Mouse (Mus musculus): ENCODE results near the gene Aoc3. TPM values are rescaled to one million over a fixed set of nuclear protein-coding genes. Genes with fewer than 3 reads are reported as not detected.

The Aoc3 gene
- polyA plus RNA-seq, 1 experiment from 2014 or later = 1.4 TPM

DNA sequence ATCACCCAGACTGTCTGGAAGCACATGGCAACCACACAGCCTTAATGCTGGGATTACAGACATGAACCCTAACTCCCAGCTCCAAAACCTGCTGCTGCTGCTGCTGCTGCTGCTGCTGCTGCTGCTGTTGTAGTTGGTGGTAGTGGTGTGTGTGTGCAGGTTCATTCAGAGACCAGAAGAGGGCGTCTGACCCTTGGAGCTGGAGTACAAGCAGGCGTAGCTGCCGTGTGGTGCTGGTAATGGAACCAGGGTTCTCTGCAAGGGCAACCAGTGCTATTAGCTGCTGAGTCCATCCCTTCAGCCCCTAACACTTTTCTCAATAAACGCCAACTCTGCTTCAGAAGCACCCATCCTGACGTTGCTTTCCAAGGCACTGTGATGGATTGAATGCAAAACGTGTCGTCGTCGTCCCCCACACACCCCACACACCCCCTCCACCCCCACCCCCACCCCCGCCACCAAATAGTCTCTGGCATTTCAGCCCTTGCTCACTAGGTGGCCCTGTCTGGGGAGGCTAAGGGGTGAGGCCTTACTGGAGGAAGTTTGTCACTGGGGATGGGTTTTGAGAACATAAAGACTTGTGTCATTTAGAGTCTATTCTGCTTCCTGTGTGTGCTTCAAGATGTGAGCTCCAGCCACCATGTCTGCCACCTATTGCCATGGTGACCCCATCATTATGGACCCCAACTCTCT lies 16.8 kb downstream of the Aoc3 start:
- Histone ChIP-seq H3K4me3 (ENCODE audit: control insufficient read depth in 1 of 2, insufficient read depth in 1 of 2, low read depth in 1 of 2, low read length in 2 of 2) (no peak overlapping the region), H3K27me3 (ENCODE audit: control insufficient read depth, insufficient read depth, low read length) (no peaks in the 10 kb centered on the region), H3K36me3 (ENCODE audit: control insufficient read depth, insufficient read depth, low read length) (no peaks in the 10 kb centered on the region), H3K4me1 (ENCODE audit: control insufficient read depth in 2 of 2, insufficient read depth in 2 of 2, low read length in 2 of 2) (peaks cover 0 to 2% of the 10 kb centered on the region in 2 experiments; a peak in 1 of 4 replicates), H3K9ac (ENCODE audit: low read length) (no peak overlapping the region), H3K9me3 (ENCODE audit: control insufficient read depth, low read length) (peaks cover 3% of the 10 kb centered on the region; the same call in 1 of the 2 replicates), H3K4me2 (ENCODE audit: low read length) (no peak overlapping the region), H3K27ac (replicated peaks in 1 of 2; ENCODE audit: control insufficient read depth in 1 of 2, insufficient read depth in 1 of 2, low read depth in 2 of 2, low read length in 2 of 2) (no peak overlapping the region)
- WGBS = 68% methylated on average over 10 of the region's 10 CpGs
- no peak for ATAC-seq (ENCODE audit: insufficient number of reproducible peaks, insufficient read depth, low FRiP score, low read depth)

DNA sequence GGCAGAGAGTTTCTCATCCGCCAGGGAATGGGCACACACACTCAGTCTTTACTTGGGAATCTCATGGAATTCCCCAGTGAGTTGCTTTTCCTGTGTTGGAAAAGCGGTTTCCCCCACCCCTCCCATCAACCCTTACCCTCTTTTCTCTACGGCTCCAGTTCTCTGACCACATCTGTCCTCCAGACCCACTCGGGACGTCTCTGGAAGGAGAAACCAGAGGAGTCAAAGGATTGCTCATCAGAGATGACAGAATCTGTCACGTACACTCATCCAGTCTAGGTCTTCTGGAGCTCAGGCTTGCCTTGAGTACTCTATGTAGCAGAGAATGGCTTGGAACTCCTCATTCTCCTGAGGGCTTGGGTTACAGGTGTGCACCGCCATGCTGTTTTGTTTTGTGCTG lies 18.4 kb downstream of the Aoc3 start:
- Histone ChIP-seq H3K4me2 (ENCODE audit: low read length) (no peak overlapping the region), H3K9me3 (ENCODE audit: control insufficient read depth, low read length) (peaks cover 3% of the 10 kb centered on the region; the same call in 1 of the 2 replicates), H3K4me1 (ENCODE audit: control insufficient read depth in 2 of 2, insufficient read depth in 2 of 2, low read length in 2 of 2) (0 out of 4 replicates have a peak, but pooled peaks cover 0 to 2% of the 10 kb centered on the region in 2 experiments), H3K27me3 (ENCODE audit: control insufficient read depth, insufficient read depth, low read length) (no peaks in the 10 kb centered on the region), H3K4me3 (ENCODE audit: control insufficient read depth in 1 of 2, insufficient read depth in 1 of 2, low read depth in 1 of 2, low read length in 2 of 2) (no peak overlapping the region), H3K36me3 (ENCODE audit: control insufficient read depth, insufficient read depth, low read length) (no peaks in the 10 kb centered on the region), H3K27ac (replicated peaks in 1 of 2; ENCODE audit: control insufficient read depth in 1 of 2, insufficient read depth in 1 of 2, low read depth in 2 of 2, low read length in 2 of 2) (no peak overlapping the region), H3K9ac (ENCODE audit: low read length) (no peak overlapping the region)
- WGBS = 55% methylated on average over 7 of the region's 7 CpGs
- ATAC-seq (ENCODE audit: insufficient number of reproducible peaks, insufficient read depth, low FRiP score, low read depth) = no peak

- Histone ChIP-seq H3K27me3 (ENCODE audit: control insufficient read depth, insufficient read depth, low read length) (no peaks in the 10 kb centered on the region), H3K4me2 (ENCODE audit: low read length) (no peak overlapping the region), H3K9me3 (ENCODE audit: control insufficient read depth, low read length) (peaks cover 3% of the 10 kb centered on the region; the same call in 1 of the 2 replicates), H3K36me3 (ENCODE audit: control insufficient read depth, insufficient read depth, low read length) (no peaks in the 10 kb centered on the region), H3K4me3 (ENCODE audit: control insufficient read depth in 1 of 2, insufficient read depth in 1 of 2, low read depth in 1 of 2, low read length in 2 of 2) (no peak overlapping the region), H3K9ac (ENCODE audit: low read length) (no peak overlapping the region), H3K4me1 (ENCODE audit: control insufficient read depth in 2 of 2, insufficient read depth in 2 of 2, low read length in 2 of 2) (0 out of 4 replicates have a peak, but pooled peaks cover 0 to 2% of the 10 kb centered on the region in 2 experiments), H3K27ac (replicated peaks in 1 of 2; ENCODE audit: control insufficient read depth in 1 of 2, insufficient read depth in 1 of 2, low read depth in 2 of 2, low read length in 2 of 2) (no peak overlapping the region)
- WGBS = 47% methylated on average over 3 of the region's 3 CpGs
- no peak for ATAC-seq (ENCODE audit: insufficient number of reproducible peaks, insufficient read depth, low FRiP score, low read depth)
Measured at GRCm38 (mm10) chr11:101349216-101349615, 18.8 kb downstream of the Aoc3 start.

GRCm38 (mm10) chr11:101351100-101351720 lies 20.8 kb downstream of the Aoc3 start:
- no peak for ATAC-seq (ENCODE audit: insufficient number of reproducible peaks, insufficient read depth, low FRiP score, low read depth)
- H3K27ac ChIP-seq (replicated peaks in 1 of 2; ENCODE audit: control insufficient read depth in 1 of 2, insufficient read depth in 1 of 2, low read depth in 2 of 2, low read length in 2 of 2) = no peak overlapping the region

DNA sequence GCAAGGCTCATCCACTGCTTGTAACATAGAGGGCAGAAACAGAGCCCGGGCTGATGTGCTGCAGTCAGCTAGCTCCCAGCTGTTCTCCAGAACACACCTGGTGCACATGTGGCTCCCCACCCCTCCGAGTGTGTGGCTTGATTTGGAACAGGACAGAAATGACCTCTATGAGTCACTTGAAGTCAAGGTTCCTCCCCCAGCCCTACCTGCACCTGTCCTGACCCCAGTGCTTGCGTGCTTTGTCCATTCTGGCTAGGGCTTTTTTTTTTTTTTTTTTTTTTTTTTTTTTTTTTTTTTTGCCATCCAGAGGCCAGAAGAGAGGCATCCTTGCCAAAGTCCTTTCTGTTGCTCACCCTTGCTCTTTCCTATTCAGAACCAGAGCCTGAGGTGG lies 21.3 kb downstream of the Aoc3 start:
- H3K9ac ChIP-seq (ENCODE audit: low read length) = no peak overlapping the region
- no peaks in the 10 kb centered on the region for H3K27me3 ChIP-seq (ENCODE audit: control insufficient read depth, insufficient read depth, low read length)
- H3K27ac ChIP-seq (replicated peaks in 1 of 2; ENCODE audit: control insufficient read depth in 1 of 2, insufficient read depth in 1 of 2, low read depth in 2 of 2, low read length in 2 of 2) = no peak overlapping the region
- peaks cover 3% of the 10 kb centered on the region; the same call in 1 of the 2 replicates for H3K9me3 ChIP-seq (ENCODE audit: control insufficient read depth, low read length)
- 0 out of 4 replicates have a peak, but pooled peaks cover 0 to 2% of the 10 kb centered on the region in 2 experiments for H3K4me1 ChIP-seq (ENCODE audit: control insufficient read depth in 2 of 2, insufficient read depth in 2 of 2, low read length in 2 of 2)
- ATAC-seq (ENCODE audit: insufficient number of reproducible peaks, insufficient read depth, low FRiP score, low read depth) = no peak
- H3K36me3 ChIP-seq (ENCODE audit: control insufficient read depth, insufficient read depth, low read length) = no peaks in the 10 kb centered on the region
- no peak overlapping the region for H3K4me3 ChIP-seq (ENCODE audit: control insufficient read depth in 1 of 2, insufficient read depth in 1 of 2, low read depth in 1 of 2, low read length in 2 of 2)
- no peak overlapping the region for H3K4me2 ChIP-seq (ENCODE audit: low read length)
- 66% methylated on average over 3 of the region's 3 CpGs for WGBS

More at GRCm38 (mm10) chr11:101351100-101351720, 20.8 kb downstream of the Aoc3 start:
- H3K4me1 ChIP-seq (ENCODE audit: control insufficient read depth in 2 of 2, insufficient read depth in 2 of 2, low read length in 2 of 2) = 0 out of 4 replicates have a peak, but pooled peaks cover 0 to 2% of the 10 kb centered on the region in 2 experiments
- H3K27me3 ChIP-seq (ENCODE audit: control insufficient read depth, insufficient read depth, low read length) = no peaks in the 10 kb centered on the region
- WGBS = 52% methylated on average over 11 of the region's 11 CpGs
- H3K9ac ChIP-seq (ENCODE audit: low read length) = no peak overlapping the region
- H3K4me3 ChIP-seq (ENCODE audit: control insufficient read depth in 1 of 2, insufficient read depth in 1 of 2, low read depth in 1 of 2, low read length in 2 of 2) = no peak overlapping the region
- peaks cover 3% of the 10 kb centered on the region; the same call in 1 of the 2 replicates for H3K9me3 ChIP-seq (ENCODE audit: control insufficient read depth, low read length)
- no peaks in the 10 kb centered on the region for H3K36me3 ChIP-seq (ENCODE audit: control insufficient read depth, insufficient read depth, low read length)
- no peak overlapping the region for H3K4me2 ChIP-seq (ENCODE audit: low read length)

GRCm38 (mm10) chr11:101353436-101353835 lies 23.0 kb downstream of the Aoc3 start:
- no peak for ATAC-seq (ENCODE audit: insufficient number of reproducible peaks, insufficient read depth, low FRiP score, low read depth)
- Histone ChIP-seq H3K27me3 (ENCODE audit: control insufficient read depth, insufficient read depth, low read length) (no peaks in the 10 kb centered on the region), H3K4me3 (ENCODE audit: control insufficient read depth in 1 of 2, insufficient read depth in 1 of 2, low read depth in 1 of 2, low read length in 2 of 2) (no peak overlapping the region), H3K4me1 (ENCODE audit: control insufficient read depth in 2 of 2, insufficient read depth in 2 of 2, low read length in 2 of 2) (0 out of 4 replicates have a peak, but pooled peaks cover 0 to 2% of the 10 kb centered on the region in 2 experiments), H3K27ac (replicated peaks in 1 of 2; ENCODE audit: control insufficient read depth in 1 of 2, insufficient read depth in 1 of 2, low read depth in 2 of 2, low read length in 2 of 2) (no peak overlapping the region), H3K9me3 (ENCODE audit: control insufficient read depth, low read length) (peaks cover 3% of the 10 kb centered on the region; the same call in 1 of the 2 replicates), H3K9ac (ENCODE audit: low read length) (no peak overlapping the region), H3K4me2 (ENCODE audit: low read length) (no peak overlapping the region), H3K36me3 (ENCODE audit: control insufficient read depth, insufficient read depth, low read length) (no peaks in the 10 kb centered on the region)
- WGBS = 86% methylated on average over 12 of the region's 12 CpGs

- no peak overlapping the region for H3K4me2 ChIP-seq (ENCODE audit: low read length)
- no peak overlapping the region for H3K9ac ChIP-seq (ENCODE audit: low read length)
- peaks cover 0 to 1% of the 10 kb centered on the region in 2 experiments; a peak in 1 of 4 replicates for H3K4me1 ChIP-seq (ENCODE audit: control insufficient read depth in 2 of 2, insufficient read depth in 2 of 2, low read length in 2 of 2)
- no peak overlapping the region for H3K27ac ChIP-seq (replicated peaks in 1 of 2; ENCODE audit: control insufficient read depth in 1 of 2, insufficient read depth in 1 of 2, low read depth in 2 of 2, low read length in 2 of 2)
- 81% methylated on average over 5 of the region's 5 CpGs for WGBS
- no peaks in the 10 kb centered on the region for H3K36me3 ChIP-seq (ENCODE audit: control insufficient read depth, insufficient read depth, low read length)
- no peak overlapping the region for H3K4me3 ChIP-seq (ENCODE audit: control insufficient read depth in 1 of 2, insufficient read depth in 1 of 2, low read depth in 1 of 2, low read length in 2 of 2)
- no peaks in the 10 kb centered on the region for H3K27me3 ChIP-seq (ENCODE audit: control insufficient read depth, insufficient read depth, low read length)
- H3K9me3 ChIP-seq (ENCODE audit: control insufficient read depth, low read length) = peaks cover 3% of the 10 kb centered on the region; the same call in 1 of the 2 replicates
- no peak for ATAC-seq (ENCODE audit: insufficient number of reproducible peaks, insufficient read depth, low FRiP score, low read depth)
Measured at GRCm38 (mm10) chr11:101354438-101355010, 24.1 kb downstream of the Aoc3 start.

All from heart, embryonic 14.5 days (tissue).